Mouse (Mus musculus) intestine, postnatal 0 days (tissue): ENCODE data around the gene Stat6. TPM values are rescaled to one million over a fixed set of nuclear protein-coding genes. Genes with fewer than 3 reads are reported as not detected.

Experiments
- ATAC-seq: fragments of 200-750 bp; cut with Nextera tagmentation; 2 replicates; pipeline ENCODE4 v1.8.0; 2017; ENCODE audit warnings: mild to moderate bottlenecking, moderate TSS enrichment, moderate library complexity
- H3K27ac ChIP-seq: fragments of 300-500 bp; sonication (generic); 2 replicates; pipeline ENCODE4 v1.5.1; 2014; ENCODE audit warnings: mild to moderate bottlenecking, low read depth, low read length, moderate library complexity
- H3K27me3 ChIP-seq: fragments of 300-500 bp; sonication (generic); replicated peaks from 2 replicates; pipeline ENCODE4 v1.6.1; 2014; ENCODE audit warnings: low read length, mixed read lengths; ENCODE audit not compliant: control insufficient read depth, insufficient read depth
- H3K36me3 ChIP-seq: fragments of 300-500 bp; sonication (generic); 2 replicates; pipeline ENCODE4 v1.6.1; 2014; ENCODE audit warnings: mild to moderate bottlenecking, moderate library complexity; ENCODE audit not compliant: control insufficient read depth, insufficient read depth
- H3K4me1 ChIP-seq: fragments of 300-500 bp; sonication (generic); replicated peaks from 2 replicates; pipeline ENCODE4 v1.6.1; 2014; ENCODE audit warnings: antibody characterized with exemption, low read length, mixed read lengths; ENCODE audit not compliant: control insufficient read depth, insufficient read depth
- H3K4me2 ChIP-seq: fragments of 300-500 bp; sonication (generic); replicated peaks from 2 replicates; pipeline ENCODE4 v1.6.1; 2014; ENCODE audit warnings: low read depth, mild to moderate bottlenecking, moderate library complexity
- H3K4me3 ChIP-seq: fragments of 300-500 bp; sonication (generic); 2 replicates; pipeline ENCODE4 v1.5.1; 2014; ENCODE audit warnings: low read depth, low read length
- H3K9ac ChIP-seq: fragments of 300-500 bp; sonication (generic); 2 replicates; pipeline ENCODE4 v1.6.1; 2014; ENCODE audit warnings: mild to moderate bottlenecking, low read depth, low read length
- H3K9me3 ChIP-seq: fragments of 300-500 bp; sonication (generic); 2 replicates; pipeline ENCODE4 v1.6.1; 2016; ENCODE audit warnings: mixed run types; ENCODE audit not compliant: control insufficient read depth
- CTCF ChIP-seq: sonication (generic); IDR thresholded peaks from 2 replicates; pipeline ENCODE4 v1.5.1; 2016; ENCODE audit warnings: low read depth, mild to moderate bottlenecking, control low read depth, antibody characterized with exemption, moderate library complexity
- WGBS: fragments of 180-500 bp; shearing (Covaris S2); extraction: QIAGEN DNeasy Blood & Tissue Kit; methylation state at CpG from one replicate; pipeline ENCODE4 v1.1.7; 2014; 5-methylcytosine and 5-hydroxymethylcytosine counted together
- polyA plus RNA-seq: library from polyadenylated mRNA; unstranded; fragments of >200 nt; fragmentation: Nextera tagmentation; extraction: Ambion mirVana; gene quantifications from 2 replicates; pipeline ENCODE4 v1.2.1, GENCODE M21; 2015

The Stat6 gene
- polyA plus RNA-seq, 1 experiment from 2014 or later, result 27.1 TPM

- 63% methylated on average over 7 of the region's 7 CpGs for WGBS
- no peak for ATAC-seq
- H3K9ac ChIP-seq, result no peak overlapping the region
- no peak overlapping the region for H3K4me2 ChIP-seq
- no peaks in the 10 kb centered on the region for H3K27me3 ChIP-seq
- H3K36me3 ChIP-seq, result peaks cover 50% of the 10 kb centered on the region
- no peaks in the 10 kb centered on the region for H3K9me3 ChIP-seq
- H3K27ac ChIP-seq, result no peak overlapping the region
- no peak overlapping the region for H3K4me3 ChIP-seq
- no peak for TF ChIP-seq CTCF
- H3K4me1 ChIP-seq, result peaks cover 5% of the 10 kb centered on the region; the same call in 1 of the 2 replicates
These were observed 64.9 kb downstream of the Stat6 start for GRCm38 (mm10) chr10:127707721-127708120.

- H3K4me3 ChIP-seq, result no peak overlapping the region
- no peak overlapping the region for H3K9ac ChIP-seq
- peaks cover 2% of the 10 kb centered on the region; the same call in 1 of the 2 replicates for H3K4me1 ChIP-seq
- ATAC-seq, result no peak
- no peak for TF ChIP-seq CTCF
- 86% methylated on average over 3 of the region's 3 CpGs for WGBS
- H3K36me3 ChIP-seq, result peaks cover 55% of the 10 kb centered on the region
- H3K9me3 ChIP-seq, result no peaks in the 10 kb centered on the region
- no peak overlapping the region for H3K27ac ChIP-seq
- no peak overlapping the region for H3K4me2 ChIP-seq
- no peaks in the 10 kb centered on the region for H3K27me3 ChIP-seq
These were observed 66.1 kb downstream of the Stat6 start for GRCm38 (mm10) chr10:127708850-127709370.

- TF ChIP-seq CTCF, result no peak
- no peak for ATAC-seq
- no peaks in the 10 kb centered on the region for H3K27me3 ChIP-seq
- H3K27ac ChIP-seq, result no peak overlapping the region
- H3K4me3 ChIP-seq, result no peak overlapping the region
- no peaks in the 10 kb centered on the region for H3K9me3 ChIP-seq
- WGBS, result 84% methylated on average over 13 of the region's 13 CpGs
- H3K36me3 ChIP-seq, result peaks cover 60% of the 10 kb centered on the region
- no peak overlapping the region for H3K9ac ChIP-seq
- H3K4me1 ChIP-seq, result no peaks in the 10 kb centered on the region; the same call in 1 of the 2 replicates
- no peak overlapping the region for H3K4me2 ChIP-seq
These were observed 67.5 kb downstream of the Stat6 start for GRCm38 (mm10) chr10:127710331-127710730.

Other genes starting within 250 kb of the Stat6 start
- 0.17 TPM in 1 of 2 replicates, not detected in the other for gene Stac3, start 141.3 kb upstream of the Stat6 start, polyA plus RNA-seq
- gene Ndufa4l2, start 128.0 kb upstream of the Stat6 start, polyA plus RNA-seq, result 19.9 and 21.9 TPM in 2 replicates
- gene Shmt2, start 120.5 kb upstream of the Stat6 start, polyA plus RNA-seq, result 26.2 and 26.7 TPM in 2 replicates
- gene Nxph4, start 108.4 kb upstream of the Stat6 start, polyA plus RNA-seq, result 2.9 and 4.5 TPM in 2 replicates
- gene Lrp1, start 21.8 kb upstream of the Stat6 start, polyA plus RNA-seq, result 28.9 and 33.4 TPM in 2 replicates
- gene Nemp1, start 23.9 kb downstream of the Stat6 start, polyA plus RNA-seq, result 2.9 and 3.2 TPM in 2 replicates
- gene Nab2, start 25.6 kb downstream of the Stat6 start, polyA plus RNA-seq, result 3.9 and 4.2 TPM in 2 replicates
- gene Myo1a, start 62.2 kb downstream of the Stat6 start, polyA plus RNA-seq, result 73.8 and 80.3 TPM in 2 replicates
- gene Tac2, start 81.5 kb downstream of the Stat6 start, polyA plus RNA-seq, result not detected in 2 replicates
- 1.3 and 1.6 TPM in 2 replicates for gene Zbtb39, start 96.6 kb downstream of the Stat6 start, polyA plus RNA-seq
- 0.81 and 1.2 TPM in 2 replicates for gene Gpr182, start 108.7 kb downstream of the Stat6 start, polyA plus RNA-seq
- gene Rdh1, start 116.7 kb downstream of the Stat6 start, polyA plus RNA-seq, result 0.10 and 0.12 TPM in 2 replicates
- 0.10 and 0.43 TPM in 2 replicates for gene Rdh16f1, start 116.8 kb downstream of the Stat6 start, polyA plus RNA-seq
- 2.2 and 2.3 TPM in 2 replicates for gene Rdh9, start 133.4 kb downstream of the Stat6 start, polyA plus RNA-seq
- 0.07 TPM in 1 of 2 replicates, not detected in the other for gene Rdh16, start 158.2 kb downstream of the Stat6 start, polyA plus RNA-seq
- gene Rdh19, start 206.9 kb downstream of the Stat6 start, polyA plus RNA-seq, result not detected in 2 replicates
- 0.24 and 0.39 TPM in 2 replicates for gene Rdh16f2, start 223.5 kb downstream of the Stat6 start, polyA plus RNA-seq
- gene Rdh7, start 245.8 kb downstream of the Stat6 start, polyA plus RNA-seq, result 1.1 and 1.2 TPM in 2 replicates